Mouse (Mus musculus): Measurements from ENCODE around the gene Vapb.

GRCm38 (mm10) chr2:173737222-173737989 lies at the start of gene Vapb:
- TF ChIP-seq POLR2A (IDR thresholded peaks at IDR 0.05; ENCODE audit: low read depth, low read length) (peak; percentile 19), CTCF (conservative IDR thresholded peaks at IDR 0.05; ENCODE audit: insufficient read depth, insufficient read length, low read depth, low read length) (no peak)
